Mouse (Mus musculus) CH12.LX (cell line): Measurements from ENCODE around the gene Hsfy2.

ENCODE experiments used
- CTCF ChIP-seq, 2 experiments: IDR thresholded peaks in 1 of 2; conservative IDR thresholded peaks in 1 of 2; 2 replicates each; pipeline ENCODE4 v1.5.1; 2011 to 2012; ENCODE audit warnings: low read depth in 2 of 2, low read length in 2 of 2, improper control_type of control experiment in 1 of 2, inconsistent platforms in 1 of 2, mild to moderate bottlenecking in 1 of 2, moderate library complexity in 1 of 2
- E2F4 ChIP-seq: IDR thresholded peaks from 2 replicates; pipeline ENCODE4 v1.6.1; 2011; ENCODE audit warnings: low read depth, low read length, improper control_type of control experiment; ENCODE audit not compliant: insufficient replicate concordance
- MEF2A ChIP-seq: IDR thresholded peaks from 2 replicates; pipeline ENCODE4 v1.6.1; 2014; ENCODE audit warnings: low read depth, mild to moderate bottlenecking, inconsistent platforms, low read length, improper control_type of control experiment, borderline replicate concordance
- POLR2A ChIP-seq: IDR thresholded peaks from 2 replicates; pipeline ENCODE4 v1.6.1; 2011; ENCODE audit warnings: low read depth, mild to moderate bottlenecking, improper control_type of control experiment, low read length
- ZNF384 ChIP-seq: IDR thresholded peaks from 2 replicates; pipeline ENCODE4 v1.6.1; 2012; ENCODE audit warnings: low read depth, low read length, improper control_type of control experiment, inconsistent platforms

DNA sequence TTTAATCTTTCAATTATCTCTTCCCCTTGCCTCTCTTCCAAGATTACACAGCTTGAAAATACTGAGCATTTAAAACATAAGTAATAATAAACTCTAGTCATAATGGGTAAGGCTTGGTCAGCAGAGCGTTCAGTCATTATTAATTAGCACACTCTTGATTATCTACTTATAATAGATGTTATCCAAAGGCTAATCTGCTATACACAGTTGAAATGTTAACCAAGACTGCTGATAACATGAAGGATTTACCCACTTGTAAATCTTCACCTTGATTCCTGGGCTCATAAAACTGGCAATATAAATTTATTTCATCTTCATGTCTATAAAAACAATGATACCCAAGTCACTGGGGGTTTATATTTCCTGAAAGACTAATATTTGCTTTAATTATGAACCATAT, 24.9 kb downstream of the Hsfy2 start:
- TF ChIP-seq POLR2A (no peak), MEF2A (no peak), CTCF (conservative IDR thresholded peaks at IDR 0.05 in 1 of 2, IDR thresholded peaks at IDR 0.05 in 1 of 2; ENCODE audit: low read depth in 2 of 2, low read length in 2 of 2) (no peak), ZNF384 (no peak), E2F4 (no peak)
